Mouse (Mus musculus) ES-E14 (cell line): ENCODE data around the gene Cds1.

Source experiments
- CHD2 ChIP-seq: IDR thresholded peaks from 2 replicates; pipeline ENCODE4 v1.6.1; 2014; ENCODE audit warnings: mild to moderate bottlenecking, low read depth, low read length, inconsistent platforms
- HCFC1 ChIP-seq: IDR thresholded peaks from 2 replicates; pipeline ENCODE4 v1.6.1; 2012; ENCODE audit warnings: low read length, inconsistent platforms, borderline replicate concordance; ENCODE audit not compliant: insufficient read depth
- MAFK ChIP-seq: IDR thresholded peaks from 2 replicates; pipeline ENCODE4 v1.6.1; 2014; ENCODE audit warnings: mild to moderate bottlenecking, low read depth, low read length, inconsistent platforms; ENCODE audit not compliant: insufficient read depth
- ZC3H11A ChIP-seq: IDR thresholded peaks from 2 replicates; pipeline ENCODE4 v1.6.1; 2012; ENCODE audit warnings: low read depth, mild to moderate bottlenecking, inconsistent platforms, low read length, borderline replicate concordance

GRCm38 (mm10) chr5:101821491-101822310 is 56.8 kb downstream of the Cds1 start:
- TF ChIP-seq MAFK = no peak
- TF ChIP-seq CHD2 = no peak
- no peak for TF ChIP-seq HCFC1
- TF ChIP-seq ZC3H11A = no peak
